Mouse (Mus musculus): Measurements from ENCODE around the gene Tvp23a.

The Tvp23a gene

DNA sequence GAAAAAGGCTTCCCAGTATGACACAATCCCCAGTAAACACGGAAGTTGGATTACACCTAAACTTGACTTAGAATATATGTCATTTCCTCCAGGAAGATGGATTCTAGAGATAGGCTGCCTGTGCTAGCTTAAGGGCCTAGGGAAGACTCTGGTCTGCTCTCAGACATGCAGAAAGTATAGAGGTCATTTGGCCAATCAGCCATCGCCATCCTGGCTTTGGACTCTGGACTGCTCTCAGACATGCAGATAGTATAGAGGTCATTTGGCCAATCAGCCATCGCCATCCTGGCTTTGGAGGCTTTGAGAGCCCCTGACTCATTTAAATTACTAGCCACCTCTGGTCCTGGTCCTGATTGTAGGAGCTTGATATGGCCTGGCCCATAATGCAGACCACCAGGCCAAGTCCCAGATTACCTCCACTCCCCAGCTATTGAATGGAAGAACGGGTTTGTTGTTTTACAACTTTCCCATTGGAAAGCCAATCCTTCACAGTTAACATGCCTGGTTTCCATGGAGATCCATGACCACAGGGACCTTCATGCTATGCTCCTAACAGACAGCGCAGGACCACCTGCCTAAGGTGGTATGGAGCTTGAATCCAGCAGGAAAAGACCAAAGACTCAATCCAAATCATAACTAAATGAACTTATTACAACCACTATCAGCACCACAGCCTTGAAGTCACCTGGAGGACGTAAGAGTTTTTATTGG lies 6.9 kb upstream of the Tvp23a start:
- no peak for DNase-seq (ENCODE audit: extremely low read depth, low read depth)

DNA sequence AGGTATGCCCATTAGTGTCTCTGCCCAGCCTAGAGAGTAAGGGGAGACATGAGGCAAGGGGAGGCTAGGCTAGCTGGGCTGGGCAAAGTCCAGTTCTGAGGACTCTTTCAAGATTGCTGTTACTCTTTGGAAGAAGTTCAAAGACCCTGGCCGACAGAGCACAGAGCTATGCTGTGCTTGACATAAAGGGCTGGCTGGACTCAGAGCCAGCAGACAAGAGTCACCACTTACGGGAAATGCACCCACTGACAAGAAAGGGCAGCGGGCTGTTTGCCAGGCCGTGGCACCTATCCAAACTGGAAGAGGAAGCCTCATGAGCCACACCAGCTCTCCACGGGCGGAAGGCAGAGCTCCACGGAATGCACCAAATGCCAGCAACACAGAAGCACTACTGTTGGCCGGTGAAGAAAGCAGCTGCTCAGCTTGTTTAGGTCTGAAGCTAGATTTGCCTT lies 5.3 kb upstream of the Tvp23a start:
- no peak for DNase-seq (ENCODE audit: extremely low read depth, low read depth)

DNA sequence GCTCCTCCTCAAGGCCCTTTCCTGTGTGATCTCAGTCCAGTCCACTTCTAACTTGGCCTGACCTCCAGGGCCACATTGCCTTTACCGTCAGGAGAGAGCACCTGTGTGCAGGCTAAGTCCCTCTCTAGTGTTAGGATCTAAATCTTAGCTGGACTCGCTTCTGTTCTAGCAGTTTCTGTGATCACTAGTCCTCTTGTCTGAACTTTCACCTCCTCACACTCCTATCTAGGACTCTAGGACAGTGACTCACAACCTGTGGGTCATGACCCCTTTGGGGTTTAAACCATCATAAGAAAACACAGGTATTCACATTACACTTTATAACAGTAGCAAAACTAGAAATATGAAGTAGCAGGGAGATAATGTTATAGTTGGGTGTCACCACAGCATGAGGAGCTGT lies 4.7 kb upstream of the Tvp23a start:
- DNase-seq (ENCODE audit: extremely low read depth, low read depth) = no peak

DNA sequence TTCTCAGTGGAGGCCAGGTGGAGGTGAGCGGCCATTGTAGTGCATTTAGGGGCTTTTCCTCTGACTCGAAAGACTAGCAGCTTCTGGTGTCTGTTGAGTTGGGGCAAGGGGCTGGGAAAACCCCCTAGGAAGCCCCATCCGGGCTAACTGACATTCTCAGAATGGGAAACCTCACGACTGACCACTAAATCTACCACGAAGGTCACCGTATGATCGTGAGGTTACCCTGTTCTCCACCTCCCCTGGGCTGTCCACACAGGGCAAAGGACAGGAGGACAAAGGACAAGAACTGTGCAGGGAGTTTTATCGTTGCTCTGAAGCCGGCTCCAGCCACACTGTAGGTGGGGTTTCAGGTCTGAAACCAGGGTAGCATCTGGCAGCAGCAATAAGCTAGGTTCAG lies 1.8 kb upstream of the Tvp23a start:
- no peak for DNase-seq (ENCODE audit: extremely low read depth, low read depth)

DNA sequence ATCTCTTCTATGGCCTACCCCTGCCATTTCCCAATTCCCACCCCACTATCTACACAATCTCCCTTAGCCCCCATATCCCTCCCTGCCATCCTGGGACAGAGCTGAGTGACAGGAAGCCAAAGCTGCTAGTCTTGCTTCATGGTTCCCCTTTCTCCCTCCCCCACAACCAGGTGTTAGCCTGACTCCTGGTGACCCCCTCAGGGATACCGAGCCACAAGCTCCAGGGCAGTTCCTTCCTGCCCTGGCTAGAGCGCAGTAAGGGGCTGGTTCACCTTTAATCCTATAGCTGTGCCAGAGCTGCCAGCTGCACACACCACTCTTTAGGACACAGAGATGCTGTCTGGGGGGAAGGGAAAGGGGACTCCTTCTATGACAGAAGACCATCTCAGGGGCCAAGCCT lies 619 bp upstream of the Tvp23a start:
- no peak for DNase-seq (ENCODE audit: extremely low read depth, low read depth)

DNA sequence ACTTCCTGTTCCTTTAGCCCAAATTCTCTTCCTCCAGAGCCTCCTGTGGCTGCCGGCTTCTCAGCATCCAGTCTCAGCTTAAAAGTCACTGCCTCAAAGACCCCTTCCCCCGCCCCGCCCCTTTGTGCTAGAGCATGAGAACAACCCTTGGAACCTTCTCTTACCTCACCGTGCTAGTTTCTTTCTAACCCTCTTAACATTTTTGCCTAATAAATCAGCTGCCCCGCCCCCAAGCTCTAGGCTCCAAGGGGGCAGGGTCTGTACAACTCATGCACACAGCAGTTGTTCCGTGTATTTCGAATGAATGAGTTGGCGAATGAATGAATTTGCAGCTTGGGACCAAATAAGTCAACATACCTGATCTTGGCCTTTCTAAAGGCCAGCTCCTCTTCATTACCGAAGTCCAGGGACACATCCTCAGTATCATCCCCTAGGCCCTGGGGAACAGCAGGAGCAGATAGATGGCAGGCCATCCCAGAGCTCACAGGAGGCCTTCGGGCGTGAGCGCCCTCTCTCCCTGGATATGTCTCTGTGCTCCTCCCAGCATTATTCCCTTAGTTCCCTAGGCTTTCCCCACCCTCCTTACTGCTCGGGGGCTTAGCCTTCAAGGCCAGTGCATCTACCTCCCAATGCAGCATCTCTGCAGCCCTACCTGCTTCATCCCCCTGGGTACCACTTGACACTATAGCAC lies 444 bp downstream of the Tvp23a start:
- no peak for DNase-seq (ENCODE audit: extremely low read depth, low read depth)

DNA sequence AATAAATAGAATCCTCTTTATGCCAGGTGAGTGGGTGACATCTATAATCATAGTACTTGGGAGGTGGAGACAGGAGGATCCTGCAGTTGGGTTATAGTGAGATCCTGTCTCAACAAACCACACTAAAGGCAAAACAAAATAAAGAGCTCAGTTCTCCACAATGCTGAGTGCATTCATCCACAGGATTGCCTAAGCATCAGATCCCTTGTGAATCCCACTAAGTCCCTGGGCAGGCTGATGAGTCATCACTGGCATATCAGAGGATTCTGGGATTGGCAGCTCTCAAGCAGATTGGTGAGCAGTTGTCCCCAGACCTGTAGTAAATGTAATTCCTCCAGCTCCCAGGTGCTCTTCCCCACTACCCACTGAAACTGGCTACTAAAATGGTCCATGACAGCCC lies 3.4 kb downstream of the Tvp23a start:
- DNase-seq (ENCODE audit: extremely low read depth, low read depth) = no peak

DNA sequence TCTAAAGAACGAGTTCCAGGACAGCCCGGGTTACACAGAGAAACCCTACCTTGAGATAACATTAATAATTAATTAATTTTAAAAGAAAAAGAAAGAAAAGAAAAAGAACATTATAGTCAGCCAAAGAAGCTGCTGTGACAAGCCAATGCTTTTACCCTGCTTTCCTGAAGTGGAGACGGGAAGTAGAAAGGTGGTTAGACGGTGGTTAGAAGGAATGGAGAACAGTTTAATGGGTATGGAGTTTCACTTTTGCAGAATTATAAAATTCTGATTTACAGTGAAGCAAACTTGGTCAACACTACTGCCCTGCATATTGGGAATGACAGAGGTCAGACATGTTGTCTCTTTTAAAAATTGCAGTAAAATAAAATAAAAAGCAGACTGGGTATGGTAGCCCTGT lies 5.4 kb downstream of the Tvp23a start:
- no peak for DNase-seq (ENCODE audit: extremely low read depth, low read depth)

DNA sequence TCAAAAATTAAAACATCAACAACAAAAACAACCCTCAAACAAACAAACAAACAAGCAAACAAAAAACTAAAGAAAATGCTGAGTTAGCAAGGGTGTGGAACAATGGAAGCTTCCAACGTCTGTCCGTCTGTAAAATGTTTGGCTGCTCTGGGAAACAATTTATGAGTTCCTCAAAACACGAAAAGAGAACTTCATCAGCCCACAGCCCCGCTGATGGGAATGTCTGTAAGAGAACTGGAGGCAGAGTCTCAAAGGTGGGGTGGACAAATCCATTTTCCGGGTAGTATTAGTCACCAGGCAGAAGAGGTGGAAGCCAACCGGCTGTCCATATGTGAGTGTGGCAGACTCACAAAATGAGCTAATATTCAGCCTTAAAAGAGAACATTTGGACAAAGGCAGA lies 5.8 kb downstream of the Tvp23a start:
- DNase-seq (ENCODE audit: extremely low read depth, low read depth) = no peak

DNA sequence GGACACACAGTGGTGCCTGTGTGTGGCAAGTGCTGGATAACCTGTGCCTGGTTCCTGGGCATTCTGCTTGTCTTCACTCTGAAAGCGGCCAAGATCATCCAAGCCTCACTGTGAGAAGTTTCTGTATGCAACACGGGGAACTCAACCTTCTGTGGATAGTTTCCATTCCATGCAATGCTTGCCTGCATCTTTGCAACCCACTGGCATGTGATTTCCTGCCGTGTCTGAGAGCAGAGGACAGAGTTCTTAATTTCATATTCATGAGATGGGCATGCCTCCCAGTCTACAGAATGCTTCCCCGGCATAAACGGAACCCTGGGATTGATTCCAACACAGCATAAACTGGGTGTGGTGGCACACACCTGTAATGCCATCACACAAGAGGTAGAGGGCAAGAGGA lies 9.1 kb downstream of the Tvp23a start:
- DNase-seq (ENCODE audit: extremely low read depth, low read depth) = no peak

DNA sequence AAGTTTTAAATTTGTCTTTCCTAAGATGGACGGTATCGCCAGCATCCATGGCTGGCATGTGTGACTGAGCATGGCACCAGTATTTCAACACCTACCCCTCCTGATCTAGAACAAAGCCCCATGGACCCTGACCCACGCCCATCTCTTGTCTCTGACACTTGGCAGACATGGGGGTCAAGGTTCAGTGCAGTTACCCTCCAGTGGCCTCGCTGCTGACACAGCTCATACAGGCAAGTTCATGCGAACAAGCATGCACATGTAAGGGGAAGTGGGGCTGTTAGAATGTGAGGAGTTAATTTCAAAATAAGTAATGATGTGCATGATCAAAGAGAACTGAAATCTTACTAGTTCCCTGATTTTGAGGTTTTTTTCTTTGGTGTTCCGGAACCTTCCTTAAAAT lies 11.0 kb downstream of the Tvp23a start:
- no peak for DNase-seq (ENCODE audit: extremely low read depth, low read depth)

DNA sequence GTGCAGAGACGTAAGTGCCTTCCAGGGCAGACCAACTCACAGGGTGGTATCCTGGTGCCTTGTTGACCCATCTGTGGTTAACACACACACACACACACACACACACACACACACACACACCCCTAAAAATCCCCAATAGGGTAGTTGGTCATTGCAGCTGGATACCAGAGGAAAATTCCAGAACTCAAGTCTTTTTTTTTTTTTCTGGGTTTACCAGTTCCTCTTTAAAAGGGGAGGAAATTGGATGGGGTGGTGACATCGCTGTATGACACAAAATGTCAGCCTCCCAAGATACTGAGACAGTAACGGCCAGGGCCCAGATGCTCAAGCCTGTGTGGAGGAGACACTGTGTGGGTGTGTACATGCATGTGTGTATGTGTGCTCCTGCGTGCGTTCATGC lies 13.8 kb downstream of the Tvp23a start:
- DNase-seq (ENCODE audit: extremely low read depth, low read depth) = no peak

DNA sequence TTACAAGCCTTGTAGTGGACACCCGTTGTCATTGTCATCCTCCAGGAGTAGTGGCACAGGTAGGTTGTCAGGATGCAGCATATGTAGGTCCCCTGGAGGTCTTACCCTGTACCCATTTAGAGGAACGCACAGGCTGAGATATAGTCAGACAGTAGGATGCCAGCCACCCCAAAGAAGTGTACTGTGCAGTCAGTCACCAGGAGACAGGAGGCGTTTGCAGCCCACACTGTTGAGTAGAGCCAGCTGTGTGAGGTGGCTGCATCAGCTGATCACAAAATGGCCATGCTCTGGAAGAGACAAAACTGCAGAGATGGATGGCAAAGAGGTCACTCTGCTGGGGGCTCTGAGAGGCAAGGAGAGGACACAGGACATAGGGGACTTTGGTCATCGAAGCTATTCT lies 14.8 kb downstream of the Tvp23a start:
- DNase-seq (ENCODE audit: extremely low read depth, low read depth) = no peak

DNA sequence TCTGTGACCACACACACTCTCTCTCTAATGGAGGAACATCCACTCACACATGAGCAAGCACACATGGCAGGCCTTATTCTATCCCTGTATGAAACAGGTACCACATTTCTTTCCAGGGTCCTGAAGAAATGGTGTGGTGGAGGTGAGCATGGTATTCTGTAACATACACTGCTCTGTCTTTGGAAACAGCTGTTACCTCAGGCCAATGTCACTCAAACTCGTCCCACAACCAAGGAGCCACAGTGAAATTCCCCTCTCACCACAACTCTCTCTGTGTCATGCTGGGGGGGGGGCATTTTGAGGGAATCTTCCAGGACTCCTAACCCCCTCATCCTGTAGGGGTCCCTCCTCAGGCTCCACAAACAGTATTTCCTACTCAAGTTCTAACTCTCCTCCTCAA lies 15.3 kb downstream of the Tvp23a start:
- DNase-seq (ENCODE audit: extremely low read depth, low read depth) = no peak

DNA sequence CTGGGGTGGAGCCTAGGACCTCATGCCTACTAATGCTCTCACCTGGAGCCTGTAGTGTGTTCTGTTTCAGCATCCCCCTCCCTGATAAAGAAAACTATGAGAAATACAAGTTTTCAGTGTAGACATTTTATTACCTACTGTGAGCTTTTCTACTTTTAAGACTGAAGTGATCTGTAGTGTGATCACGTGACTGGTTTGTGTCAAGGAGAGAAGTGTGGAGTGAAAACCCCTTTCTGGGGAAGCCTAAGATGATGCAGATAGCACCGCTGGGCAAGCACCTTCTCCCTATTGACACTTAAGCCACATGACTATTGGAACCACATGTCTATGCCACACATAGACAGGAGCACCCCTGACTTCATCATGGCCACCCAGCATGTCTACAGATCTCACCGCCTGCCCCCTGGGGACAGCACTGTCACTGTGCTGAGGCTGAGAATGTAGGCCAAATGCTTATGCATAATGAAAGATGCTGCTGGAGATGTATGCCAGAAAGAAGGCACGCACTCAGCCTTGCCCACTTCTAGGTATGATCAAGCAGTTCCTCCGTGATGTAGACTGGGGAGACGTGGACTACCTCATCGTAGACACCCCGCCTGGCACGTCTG lies 26.6 kb downstream of the Tvp23a start:
- DNase-seq (ENCODE audit: extremely low read depth, low read depth) = no peak

DNA sequence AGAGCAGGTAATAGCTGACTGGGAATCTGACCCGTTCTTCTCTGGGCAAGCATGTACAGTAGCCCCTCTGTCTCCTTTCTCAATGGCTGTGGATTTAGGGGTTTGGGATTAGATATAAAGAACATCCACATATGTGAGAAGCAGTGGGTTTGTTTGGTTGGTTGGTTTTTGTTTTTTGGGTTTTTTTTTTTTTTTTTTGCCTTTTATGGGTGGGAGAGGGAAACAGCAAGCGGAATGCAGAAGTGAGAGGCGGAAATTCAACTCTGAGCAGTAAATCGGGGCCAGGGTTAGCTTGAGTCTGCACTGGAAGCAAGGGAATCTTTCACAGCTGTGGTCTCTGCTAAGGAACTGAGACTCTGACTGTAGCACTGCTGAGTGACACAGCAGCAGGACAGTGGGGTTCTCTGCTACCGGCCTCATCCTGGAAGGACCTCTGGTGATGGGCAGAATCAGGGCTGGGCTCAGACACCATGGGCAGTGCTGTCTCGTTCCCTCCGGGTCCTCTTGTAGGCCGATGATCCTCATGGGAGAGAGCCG lies 29.4 kb downstream of the Tvp23a start:
- no peak for DNase-seq (ENCODE audit: extremely low read depth, low read depth)

DNA sequence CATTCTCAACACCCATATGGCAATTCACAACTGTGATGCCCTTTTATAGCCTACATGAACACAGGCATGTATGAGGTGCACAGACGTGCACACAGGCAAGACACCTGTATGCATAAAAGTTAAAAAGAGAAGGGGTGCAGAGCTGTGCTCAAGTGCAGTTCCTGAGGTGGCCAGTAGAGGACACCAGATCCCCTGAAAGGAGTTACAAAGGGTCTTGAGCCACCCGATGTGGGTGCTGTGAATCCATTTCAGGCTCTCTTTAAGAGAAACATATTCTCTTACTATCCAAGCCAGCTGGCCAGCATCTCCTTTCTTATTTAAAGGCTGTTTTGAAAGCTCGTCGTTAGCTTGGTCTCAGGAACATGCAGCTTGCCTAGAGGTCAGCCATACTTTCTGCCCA lies 30.3 kb downstream of the Tvp23a start:
- DNase-seq (ENCODE audit: extremely low read depth, low read depth) = no peak

DNA sequence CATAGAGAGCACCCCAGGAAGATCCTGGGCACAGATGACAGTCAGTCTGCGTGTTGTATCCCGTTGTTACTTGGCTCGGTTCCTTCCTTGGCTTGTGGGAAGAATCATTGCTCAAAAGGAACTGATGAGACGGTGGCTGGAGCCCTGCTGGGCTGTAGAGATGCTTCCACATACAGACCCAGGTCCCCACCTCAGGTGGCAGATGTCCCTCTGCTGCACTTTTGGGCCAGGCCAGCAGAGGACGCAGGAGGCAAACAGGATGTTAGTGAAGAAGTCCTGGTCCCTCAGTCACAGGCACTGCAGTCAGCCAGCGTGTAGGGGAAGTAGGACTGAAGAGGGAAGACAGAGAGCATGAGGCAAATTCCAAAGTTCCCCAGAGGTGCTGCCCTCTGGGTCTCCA lies 31.2 kb downstream of the Tvp23a start:
- DNase-seq (ENCODE audit: extremely low read depth, low read depth) = no peak

DNA sequence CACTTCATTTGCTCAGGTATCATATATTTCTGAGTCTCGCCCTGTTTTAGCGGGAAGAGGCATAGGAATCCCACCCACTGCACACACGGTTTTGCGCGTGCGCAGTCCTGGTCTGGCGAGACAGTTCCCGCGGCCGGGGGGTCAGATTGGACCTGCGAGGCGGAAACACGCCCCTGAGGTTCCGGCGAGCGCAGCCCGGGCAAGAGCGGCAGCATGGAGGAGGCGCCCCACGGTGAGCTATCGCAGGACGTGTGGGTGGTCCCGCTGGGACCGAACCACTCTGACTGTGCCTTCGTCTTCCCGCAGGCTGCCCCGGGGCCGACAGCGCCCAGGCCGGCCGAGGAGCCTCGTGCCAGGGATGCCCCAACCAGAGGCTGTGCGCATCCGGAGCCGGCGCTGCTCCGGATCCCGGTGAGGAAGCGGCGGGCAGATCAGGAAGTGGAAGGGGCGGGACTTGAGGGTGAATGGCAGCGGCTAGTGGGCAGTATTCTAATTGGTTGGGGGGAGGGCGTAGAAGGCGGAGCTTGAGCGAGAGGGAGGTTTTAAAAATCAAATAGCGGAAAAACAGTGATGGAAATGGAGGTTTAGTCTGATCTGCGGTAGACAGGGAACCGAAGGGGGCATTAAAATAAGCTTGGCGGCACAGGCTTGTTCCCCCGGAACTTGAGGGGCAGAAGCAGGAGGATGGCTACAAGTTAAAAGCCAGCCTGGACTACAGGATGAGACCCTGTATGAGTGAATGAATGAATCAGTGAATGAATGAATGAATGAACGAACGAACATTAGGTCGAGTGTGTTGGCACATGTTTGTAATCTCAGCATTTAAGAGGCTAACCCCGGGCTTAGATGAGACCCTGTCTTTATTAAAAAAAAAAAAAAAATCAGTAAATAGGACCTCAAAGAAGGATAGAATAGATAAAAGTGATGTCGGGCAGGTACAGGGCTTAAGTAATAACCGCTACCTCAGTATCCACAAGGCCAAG lies 35.1 kb downstream of the Tvp23a start, which contains the start of gene Nubp1:
Nubp1 (plus strand) TSS at position 185 of the 983 bp plus-strand sequence.
- DNase-seq (ENCODE audit: extremely low read depth, low read depth) = peak; percentile 87

DNA sequence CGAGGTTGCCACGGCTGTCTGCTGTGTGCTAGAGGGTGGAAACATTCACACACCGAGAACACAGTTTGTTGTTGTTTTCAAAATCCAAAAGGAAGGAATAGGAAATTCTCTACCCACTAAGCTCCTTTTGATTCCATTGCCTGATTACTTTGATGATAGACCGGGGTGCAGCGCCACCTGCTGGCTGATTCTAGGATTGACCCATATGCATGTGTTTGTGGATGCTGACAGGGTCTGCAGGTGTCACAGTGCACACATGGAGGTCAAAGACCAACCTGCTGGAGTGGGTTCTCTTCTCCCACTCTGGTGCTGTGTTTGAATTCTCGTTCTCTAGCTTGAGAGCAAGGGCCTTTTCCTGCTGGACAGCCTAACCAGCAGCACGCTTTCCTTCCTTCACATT lies 48.0 kb downstream of the Tvp23a start:
- DNase-seq (ENCODE audit: extremely low read depth, low read depth) = no peak

DNA sequence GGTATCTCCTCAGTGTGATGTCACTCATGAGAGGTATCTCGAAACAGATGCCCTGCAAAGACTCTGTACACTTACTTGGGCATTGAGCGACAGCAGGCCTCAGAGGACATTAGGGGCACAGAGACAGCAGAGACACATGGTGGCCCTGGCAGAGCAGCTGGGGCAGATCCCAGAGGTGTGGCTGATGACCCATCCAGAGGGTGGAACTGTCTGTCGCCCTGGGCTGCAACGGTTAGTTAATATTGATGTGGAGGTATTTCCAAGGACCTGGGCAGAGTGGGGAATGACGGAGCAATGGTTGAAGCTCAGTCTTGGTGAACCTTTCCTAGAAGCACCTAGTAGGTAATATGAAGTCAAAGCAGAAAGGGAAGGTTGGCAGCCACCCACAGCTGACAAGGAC lies 48.4 kb downstream of the Tvp23a start:
- DNase-seq (ENCODE audit: extremely low read depth, low read depth) = no peak
